Mouse (Mus musculus): ENCODE results near the gene Kcnh1.

- no peak for TF ChIP-seq EP300 (IDR thresholded peaks at IDR 0.05; ENCODE audit: low read depth)
- TF ChIP-seq CTCF (IDR thresholded peaks at IDR 0.05; ENCODE audit: low read depth) = no peak
Measured at GRCm38 (mm10) chr1:192520836-192521435, 330.4 kb downstream of the Kcnh1 start.

Measured in liver, embryonic 14.5 days (tissue).